Mouse (Mus musculus) embryonic facial prominence, embryonic 10.5 days (tissue): ENCODE results near the gene Uba2. TPM values are rescaled to one million over a fixed set of nuclear protein-coding genes. Genes with fewer than 3 reads are reported as not detected.
A peak's percentile ranks its signal among the peaks of the same experiment; 100 is the strongest.
"Not testable (repeated sequence)": the region's sequence is repeated elsewhere in the genome, so short reads cannot be mapped to it uniquely, and the experiment has no call there.

Experiments
- DNase-seq: peaks from one replicate; pipeline ENCODE4 v3.0.0-alpha.2; 2017; ENCODE audit warnings: low spot score
- H3K27ac ChIP-seq: fragments of 300-500 bp; sonication (generic); replicated peaks from 2 replicates; pipeline ENCODE4 v1.5.1; 2016; ENCODE audit warnings: mild to moderate bottlenecking
- H3K27me3 ChIP-seq: fragments of 300-500 bp; sonication (generic); replicated peaks from 2 replicates; pipeline ENCODE4 v1.6.1; 2016; ENCODE audit warnings: low read depth, mild to moderate bottlenecking; ENCODE audit not compliant: poor library complexity, severe bottlenecking
- H3K36me3 ChIP-seq: fragments of 300-500 bp; sonication (generic); replicated peaks from 2 replicates; pipeline ENCODE4 v1.6.1; 2016; ENCODE audit warnings: mild to moderate bottlenecking, moderate library complexity
- H3K4me1 ChIP-seq: fragments of 300-500 bp; sonication (generic); 2 replicates; pipeline ENCODE4 v1.6.1; 2016
- H3K4me3 ChIP-seq: fragments of 300-500 bp; sonication (generic); 2 replicates; pipeline ENCODE4 v1.5.1; 2016; ENCODE audit warnings: mild to moderate bottlenecking, moderate library complexity
- H3K9me3 ChIP-seq: fragments of 300-500 bp; sonication (generic); 2 replicates; pipeline ENCODE4 v1.6.1; 2016; ENCODE audit warnings: mild to moderate bottlenecking
- WGBS: fragments of 180-500 bp; shearing (Covaris S2); methylation state at CpG from one replicate; pipeline ENCODE4 v1.1.7; 2016; 5-methylcytosine and 5-hydroxymethylcytosine counted together
- polyA plus RNA-seq: library from polyadenylated mRNA; unstranded; fragments of >200 nt; fragmentation: Nextera tagmentation; extraction: Ambion mirVana; gene quantifications from 2 replicates; pipeline ENCODE4 v1.2.1, GENCODE M21; 2016

Uba2 gene
- polyA plus RNA-seq, 1 experiment from 2014 or later: 295 TPM

DNA sequence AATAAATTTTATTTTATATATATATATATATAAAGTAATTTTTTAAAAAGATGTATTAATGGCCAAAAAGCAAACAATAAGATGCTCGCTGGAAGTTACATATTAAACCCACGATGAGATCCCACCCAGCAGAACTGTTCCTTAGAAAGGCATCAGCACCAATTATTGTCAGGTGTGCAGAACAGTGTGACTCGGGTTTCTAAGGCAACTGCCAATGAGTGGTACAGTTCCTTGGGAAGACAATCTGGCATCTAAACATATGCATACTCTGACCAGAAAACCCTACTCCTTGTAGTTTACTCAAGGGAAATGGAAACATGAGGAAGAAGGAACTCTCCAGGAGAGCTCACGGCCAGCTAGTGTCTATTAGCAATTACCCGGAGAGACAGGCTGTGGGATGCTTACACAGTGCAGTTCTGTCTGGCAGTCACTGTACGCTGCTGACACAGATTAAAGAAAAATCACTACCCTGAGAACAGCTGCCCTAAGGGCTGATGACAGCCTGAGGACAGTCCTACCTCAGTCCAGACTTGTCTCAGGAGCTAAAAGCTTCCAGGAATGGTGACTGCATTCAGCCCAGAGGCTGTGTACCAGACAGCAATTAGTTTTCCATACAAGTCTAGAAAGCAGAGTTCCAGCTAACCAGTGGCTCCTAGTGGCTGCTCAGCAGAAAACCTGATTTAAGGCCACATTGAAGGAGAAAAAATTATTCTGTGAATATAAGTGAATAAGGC is 46.2 kb downstream of the Uba2 start:
- H3K36me3 ChIP-seq: peaks cover 74% of the 10 kb centered on the region

DNA sequence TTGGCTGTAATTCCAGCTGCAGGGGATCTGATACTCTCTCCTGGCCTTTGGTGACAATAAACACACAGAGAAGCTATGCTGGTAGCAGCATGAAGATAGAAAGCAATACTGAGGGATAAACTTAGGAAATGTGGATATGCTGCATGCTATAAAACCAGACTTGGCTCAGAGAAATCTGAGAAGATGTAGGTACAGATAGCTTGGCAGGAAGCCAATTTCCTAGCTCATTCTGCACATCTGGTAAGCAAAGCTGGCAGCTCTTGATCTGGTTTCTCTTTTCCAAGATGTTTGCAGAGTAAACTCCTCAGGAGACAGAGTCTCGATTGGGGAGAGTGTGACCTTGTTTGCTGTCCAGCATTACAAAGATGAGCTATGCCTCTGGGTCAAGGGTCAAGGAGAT is 48.8 kb downstream of the Uba2 start:
- H3K36me3 ChIP-seq: peaks cover 74% of the 10 kb centered on the region
- H3K9me3 ChIP-seq, H3K4me1 ChIP-seq, DNase-seq, H3K27ac ChIP-seq, H3K27me3 ChIP-seq, H3K4me3 ChIP-seq: not testable (repeated sequence)
- WGBS: 35% methylated on average over 1 of the region's 1 CpGs

More for the DNA sequence above, 46.2 kb downstream of the Uba2 start:
- Histone ChIP-seq H3K9me3 (peaks cover 14% of the 10 kb centered on the region; the same call in 1 of the 2 replicates), H3K27me3 (no peaks in the 10 kb centered on the region), H3K27ac (no peak overlapping the region), H3K4me3 (no peak overlapping the region), H3K4me1 (no peaks in the 10 kb centered on the region)
- 86% methylated on average over 6 of the region's 6 CpGs for WGBS
- DNase-seq: no peak

DNA sequence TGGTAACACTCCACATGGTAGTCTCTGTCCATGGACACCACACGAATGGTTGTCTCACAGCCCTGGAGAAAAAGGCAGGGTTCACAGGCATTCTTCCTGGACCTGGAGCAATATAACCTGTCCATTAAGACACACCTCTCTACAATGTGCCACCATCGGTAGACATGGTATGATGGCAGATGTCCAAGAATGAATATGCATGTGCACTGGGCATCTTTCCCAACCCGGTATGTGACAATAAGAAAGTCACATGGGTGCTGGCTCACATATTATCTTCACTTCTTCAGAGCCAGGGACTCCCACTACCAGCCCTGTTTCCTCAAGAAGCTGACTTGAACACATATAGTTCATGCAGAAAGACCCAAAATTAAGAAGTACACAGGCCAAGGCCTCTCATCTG is 52.8 kb downstream of the Uba2 start:
- H3K4me1 ChIP-seq: no peaks in the 10 kb centered on the region
- H3K4me3 ChIP-seq: no peak overlapping the region
- H3K9me3 ChIP-seq: no peaks in the 10 kb centered on the region
- DNase-seq: no peak
- 94% methylated on average over 3 of the region's 3 CpGs for WGBS
- H3K27ac ChIP-seq: no peak overlapping the region
- peaks cover 93% of the 10 kb centered on the region for H3K36me3 ChIP-seq
- H3K27me3 ChIP-seq: no peaks in the 10 kb centered on the region

DNA sequence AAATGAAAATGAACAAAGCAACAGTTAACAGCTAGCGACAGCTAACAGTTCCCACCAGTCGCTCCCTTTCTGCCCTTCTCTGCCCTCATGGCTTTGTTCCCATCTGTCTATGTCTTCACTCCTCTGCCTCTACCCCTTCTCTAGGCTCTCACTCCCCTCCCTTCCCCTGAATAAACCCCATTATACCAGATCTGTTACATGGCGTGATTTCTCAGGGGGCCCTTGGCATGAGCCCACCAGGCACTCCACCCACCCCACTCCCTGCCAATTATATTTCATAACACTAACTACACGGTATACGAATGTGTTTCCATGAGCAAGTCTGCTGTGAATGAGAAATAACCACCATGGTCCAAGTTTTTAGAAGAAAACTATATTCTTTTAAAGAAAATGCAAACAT is 60.2 kb downstream of the Uba2 start:
- Histone ChIP-seq H3K36me3 (peaks cover 56% of the 10 kb centered on the region), H3K27me3 (no peaks in the 10 kb centered on the region), H3K4me3 (no peak overlapping the region), H3K9me3 (no peaks in the 10 kb centered on the region; the same call in 1 of the 2 replicates), H3K4me1 (no peaks in the 10 kb centered on the region), H3K27ac (no peak overlapping the region)
- WGBS: 82% methylated on average over 5 of the region's 5 CpGs
- DNase-seq: no peak

DNA sequence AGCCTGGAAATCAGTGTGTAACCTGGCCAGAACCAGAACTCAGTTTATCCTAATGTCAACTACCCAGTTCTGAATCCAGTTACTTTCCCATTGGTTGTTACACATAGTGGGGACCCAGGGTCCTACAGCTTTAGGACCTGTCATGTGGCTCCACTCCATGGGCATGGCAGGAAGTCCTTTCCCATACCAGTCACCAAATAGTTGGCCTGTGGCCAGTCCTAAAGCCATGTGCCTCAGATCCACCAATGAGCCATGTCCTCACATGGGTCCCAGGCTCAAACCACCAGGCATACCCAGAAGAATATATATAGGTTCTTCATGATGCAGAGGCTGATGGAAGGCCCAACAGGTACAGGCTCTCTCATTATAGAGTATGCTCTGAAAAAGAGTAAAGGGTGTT is 68.1 kb downstream of the Uba2 start:
- H3K4me3 ChIP-seq: no peak overlapping the region
- no peak for DNase-seq
- H3K36me3 ChIP-seq: no peaks in the 10 kb centered on the region
- no peaks in the 10 kb centered on the region for H3K27me3 ChIP-seq
- H3K27ac ChIP-seq: no peak overlapping the region
- no peaks in the 10 kb centered on the region for H3K4me1 ChIP-seq
- H3K9me3 ChIP-seq: peaks cover 18% of the 10 kb centered on the region; the same call in 1 of the 2 replicates

DNA sequence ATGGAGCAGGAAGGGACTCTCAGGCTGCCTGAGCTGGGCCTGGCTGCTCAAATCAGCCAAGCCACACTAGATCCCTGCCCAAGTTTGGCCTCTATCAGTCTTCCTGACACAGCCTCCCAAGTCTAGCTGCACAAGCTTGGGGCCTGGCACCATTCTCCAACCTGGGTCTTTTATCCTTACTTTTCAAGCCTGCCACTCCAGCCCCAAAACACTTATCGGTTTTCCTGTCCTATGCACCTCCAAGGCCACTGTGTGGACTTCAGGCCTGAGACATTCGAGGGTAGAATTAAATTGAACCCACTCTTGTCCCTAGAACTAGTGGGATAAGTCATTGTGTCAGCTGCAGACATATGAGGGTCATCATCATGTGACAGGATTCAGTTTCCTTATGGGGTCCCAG is 69.4 kb downstream of the Uba2 start:
- Histone ChIP-seq H3K4me1 (no peaks in the 10 kb centered on the region), H3K4me3 (no peak overlapping the region), H3K27ac (no peak overlapping the region), H3K36me3 (no peaks in the 10 kb centered on the region), H3K27me3 (no peaks in the 10 kb centered on the region), H3K9me3 (peaks cover 24% of the 10 kb centered on the region; the same call in 1 of the 2 replicates)
- DNase-seq: no peak
- WGBS: 72% methylated on average over 2 of the region's 2 CpGs

DNA sequence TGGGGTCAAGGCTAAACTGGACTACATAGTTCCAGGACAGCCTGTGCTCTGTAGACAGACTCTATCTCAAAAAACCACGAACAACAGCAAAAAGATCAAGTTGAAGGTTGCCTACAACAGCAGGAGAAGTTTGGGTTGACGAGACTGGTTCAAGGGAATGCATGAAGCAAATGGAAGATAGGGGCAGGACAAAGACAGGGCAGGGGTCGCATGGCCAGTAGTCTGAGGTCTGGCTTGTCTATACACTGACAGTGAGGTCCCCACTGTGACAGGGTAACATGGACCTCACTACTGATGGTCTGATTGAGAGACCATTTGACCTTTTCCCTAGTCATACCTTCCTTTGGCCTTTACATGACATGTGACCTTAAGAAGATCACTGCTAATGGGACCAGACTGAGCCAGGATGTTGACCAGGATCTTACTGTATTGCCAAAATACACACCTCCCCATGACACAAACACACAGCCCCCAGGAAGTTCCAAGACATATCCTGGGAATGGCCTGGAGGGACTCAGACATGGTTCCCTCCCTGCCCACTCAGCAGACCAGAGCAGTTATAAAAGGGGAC is 74.4 kb downstream of the Uba2 start, which contains the start of gene Scgb1b30:
TSS of gene Scgb1b30 (plus strand) at position 521 of the 571 bp plus-strand sequence.
- DNase-seq: peak; percentile 3
- peaks cover 25% of the 10 kb centered on the region; the same call in 1 of the 2 replicates for H3K9me3 ChIP-seq
- H3K27me3 ChIP-seq: no peaks in the 10 kb centered on the region
- H3K27ac ChIP-seq: no peak within 1 kb of the TSS
- no peaks in the 10 kb centered on the region for H3K36me3 ChIP-seq
- H3K4me1 ChIP-seq: no peaks in the 10 kb centered on the region
- 78% methylated on average over 3 of the region's 3 CpGs for WGBS
- H3K4me3 ChIP-seq: no peak within 1 kb of the TSS

Other genes with a start within 250 kb of the Uba2 start
- gene Scgb2b26, start 224.6 kb downstream of the Uba2 start, polyA plus RNA-seq: not detected in 2 replicates
- not detected in 2 replicates for gene Scgb2b27, start 155.7 kb downstream of the Uba2 start, polyA plus RNA-seq
- not detected in 2 replicates for gene Scgb1b27, start 148.1 kb downstream of the Uba2 start, polyA plus RNA-seq
- gene Scgb1b30, start 74.2 kb downstream of the Uba2 start, polyA plus RNA-seq: not detected in 2 replicates
- 6.2 and 7.2 TPM in 2 replicates for gene Wtip, start 36.3 kb downstream of the Uba2 start, polyA plus RNA-seq
- gene Pdcd2l, start 27.1 kb upstream of the Uba2 start, polyA plus RNA-seq: 73.5 and 80.8 TPM in 2 replicates
- 347 and 381 TPM in 2 replicates for gene Gpi1, start 60.7 kb upstream of the Uba2 start, polyA plus RNA-seq
- 0.62 TPM in 1 of 2 replicates, not detected in the other for gene Gm6096, start 81.4 kb upstream of the Uba2 start, polyA plus RNA-seq
- gene 4931406P16Rik, start 144.0 kb upstream of the Uba2 start, polyA plus RNA-seq: 27.8 and 30.7 TPM in 2 replicates
- gene Lsm14a, start 223.7 kb upstream of the Uba2 start, polyA plus RNA-seq: 87.5 and 92.9 TPM in 2 replicates